Mouse (Mus musculus): ENCODE results near the gene Acr.

The Acr gene

DNA sequence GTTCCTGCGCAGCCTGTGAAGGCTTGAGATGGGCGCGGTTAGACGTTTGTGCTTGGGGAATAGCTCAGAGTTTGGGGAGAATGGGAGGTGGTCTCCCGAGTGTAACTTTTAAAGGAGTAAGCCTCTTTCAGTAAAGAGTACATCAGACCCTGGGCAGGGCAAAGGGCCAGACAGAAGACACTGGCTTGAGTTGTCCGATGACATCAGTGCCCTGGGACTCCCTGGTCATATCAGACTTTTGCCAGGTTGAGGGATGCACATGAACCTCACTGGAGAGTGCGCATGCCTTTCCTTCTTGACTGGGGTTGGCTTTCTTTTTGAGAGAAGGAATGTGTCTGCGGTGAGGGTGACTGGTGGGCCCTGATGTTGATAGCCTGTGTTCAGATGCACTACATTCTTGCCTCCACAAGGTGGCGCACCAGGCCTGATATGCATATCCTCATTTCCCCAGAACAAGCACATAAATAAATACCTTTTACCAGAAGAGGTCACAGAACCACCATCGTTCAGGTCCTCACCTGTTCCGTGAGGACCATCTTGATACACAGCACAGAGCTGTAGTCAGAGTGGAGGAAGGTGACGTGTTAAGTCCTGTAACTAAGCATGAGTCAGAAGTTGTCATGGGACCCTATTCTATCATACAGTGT lies 54.3 kb downstream of the Acr start:
- peak; percentile 4 for DNase-seq (ENCODE audit: low read depth, low spot score)

DNA sequence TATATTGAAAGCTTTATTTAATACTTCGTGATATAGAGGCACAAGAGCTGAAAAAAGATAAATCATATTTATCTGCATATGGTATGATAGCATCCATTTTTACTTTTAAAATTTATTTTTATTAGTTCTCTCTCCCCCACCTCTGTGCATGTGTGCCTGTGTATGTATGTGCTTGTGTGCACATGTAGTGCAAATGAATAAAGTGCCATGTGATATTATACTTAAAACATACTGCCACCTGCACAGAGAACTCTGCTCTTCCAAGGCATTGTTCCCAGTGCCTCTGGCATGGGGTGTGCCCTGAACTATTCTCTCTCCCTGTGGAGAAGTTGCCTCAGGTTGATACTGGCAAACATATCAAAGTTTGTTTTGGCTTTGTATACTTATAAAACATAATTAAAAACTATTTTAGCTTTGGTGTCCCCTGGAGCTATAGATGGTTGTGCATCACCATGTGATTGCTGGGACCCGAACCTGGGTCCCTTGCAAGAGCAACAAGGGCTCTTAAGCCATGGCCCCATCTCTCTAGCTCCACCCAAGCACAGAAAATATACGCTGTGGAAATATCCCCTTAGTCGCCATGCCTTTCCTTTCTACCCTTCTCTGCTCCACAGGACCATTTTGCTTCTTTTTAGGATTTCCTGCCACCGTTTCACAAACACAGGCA lies 55.0 kb downstream of the Acr start:
- DNase-seq (ENCODE audit: low read depth, low spot score) = no peak

DNA sequence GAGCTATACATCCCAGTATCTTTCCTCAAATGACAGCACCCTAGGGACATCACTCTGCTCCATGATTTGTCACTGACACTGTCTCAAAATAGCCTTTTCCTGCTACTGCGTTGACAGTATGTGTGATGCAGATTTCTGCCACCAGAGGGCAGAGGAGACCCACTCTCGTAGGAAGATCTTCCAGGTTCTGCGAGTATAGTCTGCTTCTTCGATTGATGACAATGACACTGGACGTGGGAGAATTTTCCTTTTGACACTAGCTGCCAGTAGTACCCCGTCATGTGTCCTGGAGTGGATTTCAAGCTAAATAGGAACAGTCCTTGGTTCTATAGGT lies 55.5 kb downstream of the Acr start:
- DNase-seq (ENCODE audit: low read depth, low spot score) = peak; percentile 5
